Mouse (Mus musculus): ENCODE results near the gene Acss1.

DNA sequence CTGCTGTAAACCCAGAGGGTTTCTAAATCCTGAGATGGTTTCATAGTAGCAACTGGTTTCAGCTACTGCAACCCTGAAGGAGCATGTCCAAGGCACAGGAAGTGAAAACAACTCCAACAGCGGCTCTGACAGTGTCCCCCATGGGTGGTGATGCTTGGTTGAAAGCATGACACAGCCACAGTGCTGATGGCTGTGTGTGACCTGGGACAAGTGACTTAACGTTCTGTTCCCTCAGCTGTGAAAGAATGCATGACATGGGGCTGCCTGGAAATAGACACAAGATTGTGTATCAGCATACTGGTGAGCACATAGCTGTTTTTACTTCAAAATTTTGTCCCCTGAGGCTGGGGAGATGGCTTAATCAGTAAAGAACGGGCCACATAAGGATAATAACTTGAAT, 46.6 kb downstream of the Acss1 start:
- TF ChIP-seq CTCF (IDR thresholded peaks at IDR 0.05; ENCODE audit: low read depth, low read length) (no peak), TAL1 (conservative IDR thresholded peaks at IDR 0.05; ENCODE audit: low read depth, low read length) (no peak), GATA1 (IDR thresholded peaks at IDR 0.05; ENCODE audit: borderline replicate concordance, low read length) (no peak), GATA2 (IDR thresholded peaks at IDR 0.05; ENCODE audit: borderline replicate concordance, low read depth, low read length) (no peak)
